Mouse (Mus musculus) ES-E14 (cell line): Measurements from ENCODE around the gene Ghrhr.

ENCODE experiments used
- ZC3H11A ChIP-seq: IDR thresholded peaks from 2 replicates; pipeline ENCODE4 v1.6.1; 2012; ENCODE audit warnings: low read depth, mild to moderate bottlenecking, inconsistent platforms, low read length, borderline replicate concordance
- ZNF384 ChIP-seq: IDR thresholded peaks from 2 replicates; pipeline ENCODE4 v1.6.1; 2012; ENCODE audit warnings: low read depth, low read length, inconsistent platforms

DNA sequence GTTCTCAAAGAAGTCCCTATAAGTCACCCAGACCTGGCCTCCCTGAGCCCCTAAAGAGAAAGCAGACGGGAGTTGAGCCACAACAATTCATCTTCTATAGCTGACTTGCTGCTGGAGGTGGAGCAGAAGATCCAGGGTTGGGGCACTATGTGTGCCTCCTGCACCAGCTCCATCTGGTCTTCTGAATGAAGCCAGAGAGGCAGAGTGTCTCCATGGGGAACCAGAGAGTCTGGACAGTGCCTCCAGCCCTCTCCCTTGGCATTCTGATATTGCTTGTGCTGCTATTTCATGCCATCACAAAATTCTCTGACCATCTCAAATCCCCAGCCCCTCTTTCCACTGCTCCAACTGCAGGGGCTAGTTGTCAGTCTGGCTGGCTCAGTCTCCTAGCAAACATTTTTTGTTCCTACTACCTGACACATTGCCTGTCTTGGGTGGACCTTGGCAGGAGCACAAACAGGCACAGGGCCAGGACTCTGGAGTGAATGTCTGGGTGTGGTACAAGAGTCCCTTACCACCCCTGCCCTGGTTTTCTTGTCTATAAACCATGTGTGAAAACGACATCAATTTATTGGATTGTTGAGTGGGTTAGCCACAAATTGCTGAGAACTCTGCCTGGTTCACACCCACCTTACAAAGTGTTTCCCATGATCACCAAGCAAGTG, 42.8 kb downstream of the Ghrhr start:
- TF ChIP-seq ZNF384 (no peak), ZC3H11A (no peak)
